Mouse (Mus musculus): ENCODE results near the gene Rfx3. TPM values are rescaled to one million over a fixed set of nuclear protein-coding genes. Genes with fewer than 3 reads are reported as not detected.
A peak's percentile ranks its signal among the peaks of the same experiment; 100 is the strongest.

Rfx3 gene
- polyA plus RNA-seq, 1 experiment from 2014 or later = 12.6 TPM

GRCm38 (mm10) chr19:28004190-28004589 is 6.8 kb downstream of the Rfx3 start:
- Histone ChIP-seq H3K4me3 (ENCODE audit: low read length) (no peak overlapping the region), H3K27me3 (ENCODE audit: control insufficient read depth, insufficient read depth, low read depth, low read length) (no peaks in the 10 kb centered on the region), H3K36me3 (ENCODE audit: control insufficient read depth, insufficient read depth, low read length) (no peaks in the 10 kb centered on the region), H3K27ac (ENCODE audit: low read length) (peak overlapping the region; percentile 71), H3K9ac (ENCODE audit: low read length) (no peak overlapping the region), H3K4me2 (ENCODE audit: low read depth, low read length) (0 out of 2 replicates have a peak overlapping the region, but pooled peaks have one; percentile 11), H3K9me3 (ENCODE audit: control insufficient read depth, low read length) (no peaks in the 10 kb centered on the region), H3K4me1 (replicated peaks; ENCODE audit: control insufficient read depth, insufficient read depth, low read length) (peaks cover 6% of the 10 kb centered on the region)
- 38% methylated on average over 1 of the region's 1 CpGs for WGBS
- peak; percentile 38; the same call in 1 of the 2 replicates for ATAC-seq (ENCODE audit: low read depth)

- no peaks in the 10 kb centered on the region for H3K27me3 ChIP-seq (ENCODE audit: control insufficient read depth, insufficient read depth, low read depth, low read length)
These were observed 7.5 kb downstream of the Rfx3 start for GRCm38 (mm10) chr19:28003474-28003873.

GRCm38 (mm10) chr19:28002708-28003107 is 8.3 kb downstream of the Rfx3 start:
- Histone ChIP-seq H3K36me3 (ENCODE audit: control insufficient read depth, insufficient read depth, low read length) (no peaks in the 10 kb centered on the region), H3K4me1 (replicated peaks; ENCODE audit: control insufficient read depth, insufficient read depth, low read length) (peaks cover 6% of the 10 kb centered on the region), H3K9me3 (ENCODE audit: control insufficient read depth, low read length) (no peaks in the 10 kb centered on the region), H3K4me2 (ENCODE audit: low read depth, low read length) (no peak overlapping the region), H3K27me3 (ENCODE audit: control insufficient read depth, insufficient read depth, low read depth, low read length) (no peaks in the 10 kb centered on the region), H3K4me3 (ENCODE audit: low read length) (no peak overlapping the region), H3K9ac (ENCODE audit: low read length) (no peak overlapping the region), H3K27ac (ENCODE audit: low read length) (no peak overlapping the region)
- whole genome bisulfite sequencing = 58% methylated on average over 3 of the region's 3 CpGs
- no peak for ATAC-seq (ENCODE audit: low read depth)

More at GRCm38 (mm10) chr19:28003474-28003873, 7.5 kb downstream of the Rfx3 start:
- peak; percentile 41; the same call in 1 of the 2 replicates for ATAC-seq (ENCODE audit: low read depth)
- H3K9ac ChIP-seq (ENCODE audit: low read length) = no peak overlapping the region
- peaks cover 6% of the 10 kb centered on the region for H3K4me1 ChIP-seq (replicated peaks; ENCODE audit: control insufficient read depth, insufficient read depth, low read length)
- H3K36me3 ChIP-seq (ENCODE audit: control insufficient read depth, insufficient read depth, low read length) = no peaks in the 10 kb centered on the region
- H3K9me3 ChIP-seq (ENCODE audit: control insufficient read depth, low read length) = no peaks in the 10 kb centered on the region
- no peak overlapping the region for H3K4me2 ChIP-seq (ENCODE audit: low read depth, low read length)
- H3K4me3 ChIP-seq (ENCODE audit: low read length) = no peak overlapping the region
- WGBS = 38% methylated on average over 1 of the region's 1 CpGs
- H3K27ac ChIP-seq (ENCODE audit: low read length) = peak overlapping the region; percentile 71

GRCm38 (mm10) chr19:27992800-27993199 is 18.2 kb downstream of the Rfx3 start:
- no peak overlapping the region for H3K9ac ChIP-seq (ENCODE audit: low read length)
- H3K4me3 ChIP-seq (ENCODE audit: low read length) = no peak overlapping the region
- no peak overlapping the region for H3K4me2 ChIP-seq (ENCODE audit: low read depth, low read length)
- no peaks in the 10 kb centered on the region for H3K4me1 ChIP-seq (replicated peaks; ENCODE audit: control insufficient read depth, insufficient read depth, low read length)
- 79% methylated on average over 7 of the region's 7 CpGs for WGBS
- H3K27ac ChIP-seq (ENCODE audit: low read length) = no peak overlapping the region
- H3K27me3 ChIP-seq (ENCODE audit: control insufficient read depth, insufficient read depth, low read depth, low read length) = no peaks in the 10 kb centered on the region
- ATAC-seq (ENCODE audit: low read depth) = no peak
- H3K9me3 ChIP-seq (ENCODE audit: control insufficient read depth, low read length) = no peaks in the 10 kb centered on the region
- H3K36me3 ChIP-seq (ENCODE audit: control insufficient read depth, insufficient read depth, low read length) = no peaks in the 10 kb centered on the region

DNA sequence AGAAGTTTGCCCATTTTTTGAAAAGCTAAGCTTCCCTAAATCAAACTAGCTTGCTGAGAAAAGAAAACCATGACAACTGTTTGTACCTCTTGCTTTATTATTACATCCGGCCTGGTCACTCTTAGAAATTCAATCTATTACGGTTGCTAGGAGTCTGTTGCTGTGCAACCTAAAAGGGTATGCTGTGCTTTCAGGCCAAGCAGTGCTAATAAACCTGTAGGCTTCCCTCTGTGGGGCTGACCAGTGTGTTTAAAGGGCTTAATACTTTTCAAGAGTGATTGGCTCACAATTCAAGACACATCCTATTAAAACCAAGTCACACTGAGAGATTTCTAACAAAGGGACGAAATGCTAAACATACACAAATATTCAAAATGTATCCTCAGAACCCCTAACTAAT is 22.2 kb downstream of the Rfx3 start:
- H3K9me3 ChIP-seq (ENCODE audit: control insufficient read depth, low read length) = no peaks in the 10 kb centered on the region
- no peak for ATAC-seq (ENCODE audit: low read depth)
- H3K36me3 ChIP-seq (ENCODE audit: control insufficient read depth, insufficient read depth, low read length) = no peaks in the 10 kb centered on the region
- 59% methylated on average over 3 of the region's 3 CpGs for WGBS
- H3K4me2 ChIP-seq (ENCODE audit: low read depth, low read length) = no peak overlapping the region
- no peak overlapping the region for H3K27ac ChIP-seq (ENCODE audit: low read length)
- no peaks in the 10 kb centered on the region for H3K4me1 ChIP-seq (replicated peaks; ENCODE audit: control insufficient read depth, insufficient read depth, low read length)
- no peaks in the 10 kb centered on the region for H3K27me3 ChIP-seq (ENCODE audit: control insufficient read depth, insufficient read depth, low read depth, low read length)
- no peak overlapping the region for H3K9ac ChIP-seq (ENCODE audit: low read length)
- no peak overlapping the region for H3K4me3 ChIP-seq (ENCODE audit: low read length)

DNA sequence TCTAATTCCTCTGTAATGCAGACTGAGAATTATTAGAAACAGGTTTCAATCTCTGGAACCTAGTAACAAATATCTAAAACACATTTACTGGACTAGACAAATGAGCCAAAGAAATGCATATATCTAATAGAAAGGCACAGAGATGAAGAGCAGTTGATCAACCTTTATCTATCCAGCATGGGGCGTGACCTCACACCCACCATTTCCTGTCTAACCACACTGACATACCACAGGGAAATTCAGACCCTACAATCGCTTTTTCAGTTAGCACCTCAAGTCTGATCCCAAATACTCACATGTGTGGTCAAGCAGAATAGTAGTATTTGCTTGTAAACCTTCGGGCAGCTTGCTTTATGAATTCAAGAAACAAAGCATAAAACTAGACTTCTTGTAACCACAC is 43.4 kb downstream of the Rfx3 start:
- H3K9ac ChIP-seq (ENCODE audit: low read length) = no peak overlapping the region
- H3K4me2 ChIP-seq (ENCODE audit: low read depth, low read length) = no peak overlapping the region
- 0 out of 2 replicates have a peak, but pooled peaks cover 4% of the 10 kb centered on the region for H3K36me3 ChIP-seq (ENCODE audit: control insufficient read depth, insufficient read depth, low read length)
- no peaks in the 10 kb centered on the region for H3K4me1 ChIP-seq (replicated peaks; ENCODE audit: control insufficient read depth, insufficient read depth, low read length)
- no peak overlapping the region for H3K27ac ChIP-seq (ENCODE audit: low read length)
- no peaks in the 10 kb centered on the region for H3K9me3 ChIP-seq (ENCODE audit: control insufficient read depth, low read length)
- no peak for ATAC-seq (ENCODE audit: low read depth)
- H3K4me3 ChIP-seq (ENCODE audit: low read length) = no peak overlapping the region
- no peaks in the 10 kb centered on the region for H3K27me3 ChIP-seq (ENCODE audit: control insufficient read depth, insufficient read depth, low read depth, low read length)
- WGBS = 86% methylated on average over 3 of the region's 3 CpGs

- H3K4me1 ChIP-seq (replicated peaks; ENCODE audit: control insufficient read depth, insufficient read depth, low read length) = no peaks in the 10 kb centered on the region
- no peak overlapping the region for H3K9ac ChIP-seq (ENCODE audit: low read length)
- H3K4me2 ChIP-seq (ENCODE audit: low read depth, low read length) = no peak overlapping the region
- H3K27me3 ChIP-seq (ENCODE audit: control insufficient read depth, insufficient read depth, low read depth, low read length) = no peaks in the 10 kb centered on the region
- H3K27ac ChIP-seq (ENCODE audit: low read length) = no peak overlapping the region
- no peaks in the 10 kb centered on the region for H3K9me3 ChIP-seq (ENCODE audit: control insufficient read depth, low read length)
- 0 out of 2 replicates have a peak, but pooled peaks cover 4% of the 10 kb centered on the region for H3K36me3 ChIP-seq (ENCODE audit: control insufficient read depth, insufficient read depth, low read length)
- no peak overlapping the region for H3K4me3 ChIP-seq (ENCODE audit: low read length)
- no peak for ATAC-seq (ENCODE audit: low read depth)
- WGBS = 98% methylated on average over 3 of the region's 3 CpGs
These were observed 49.7 kb downstream of the Rfx3 start for GRCm38 (mm10) chr19:27961271-27961670.

GRCm38 (mm10) chr19:27935453-27935852 is 75.5 kb downstream of the Rfx3 start:
- ATAC-seq (ENCODE audit: low read depth) = no peak
- no peak overlapping the region for H3K4me3 ChIP-seq (ENCODE audit: low read length)
- no peak overlapping the region for H3K9ac ChIP-seq (ENCODE audit: low read length)
- H3K4me1 ChIP-seq (replicated peaks; ENCODE audit: control insufficient read depth, insufficient read depth, low read length) = no peaks in the 10 kb centered on the region
- no peak overlapping the region for H3K4me2 ChIP-seq (ENCODE audit: low read depth, low read length)
- H3K9me3 ChIP-seq (ENCODE audit: control insufficient read depth, low read length) = no peaks in the 10 kb centered on the region
- H3K27ac ChIP-seq (ENCODE audit: low read length) = no peak overlapping the region
- 57% methylated on average over 3 of the region's 3 CpGs for WGBS
- H3K36me3 ChIP-seq (ENCODE audit: control insufficient read depth, insufficient read depth, low read length) = no peaks in the 10 kb centered on the region
- H3K27me3 ChIP-seq (ENCODE audit: control insufficient read depth, insufficient read depth, low read depth, low read length) = no peaks in the 10 kb centered on the region

DNA sequence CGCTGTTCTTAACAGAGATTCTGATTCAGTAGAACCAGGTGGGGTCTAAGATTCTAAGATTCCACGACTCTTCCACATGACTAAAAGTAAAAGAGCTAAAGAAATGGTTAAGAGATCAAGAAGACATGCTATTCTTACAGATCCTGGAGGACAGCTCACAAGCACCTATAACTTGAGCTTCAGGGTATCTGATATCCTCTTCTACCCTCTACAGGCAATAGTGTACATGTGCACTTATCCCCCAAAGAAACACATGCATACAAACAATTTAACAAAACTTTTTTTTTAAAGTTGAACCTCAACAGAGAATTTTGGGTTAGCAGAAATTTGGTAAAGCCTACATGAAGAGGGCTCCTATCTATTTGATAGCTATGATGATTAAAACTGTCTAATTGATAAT is 79.8 kb downstream of the Rfx3 start:
- Histone ChIP-seq H3K9ac (ENCODE audit: low read length) (no peak overlapping the region), H3K27ac (ENCODE audit: low read length) (no peak overlapping the region), H3K4me3 (ENCODE audit: low read length) (no peak overlapping the region), H3K4me1 (replicated peaks; ENCODE audit: control insufficient read depth, insufficient read depth, low read length) (no peaks in the 10 kb centered on the region), H3K4me2 (ENCODE audit: low read depth, low read length) (no peak overlapping the region), H3K27me3 (ENCODE audit: control insufficient read depth, insufficient read depth, low read depth, low read length) (no peaks in the 10 kb centered on the region), H3K9me3 (ENCODE audit: control insufficient read depth, low read length) (no peaks in the 10 kb centered on the region), H3K36me3 (ENCODE audit: control insufficient read depth, insufficient read depth, low read length) (no peaks in the 10 kb centered on the region)
- ATAC-seq (ENCODE audit: low read depth) = no peak
- 92% methylated on average over 2 of the region's 2 CpGs for WGBS

DNA sequence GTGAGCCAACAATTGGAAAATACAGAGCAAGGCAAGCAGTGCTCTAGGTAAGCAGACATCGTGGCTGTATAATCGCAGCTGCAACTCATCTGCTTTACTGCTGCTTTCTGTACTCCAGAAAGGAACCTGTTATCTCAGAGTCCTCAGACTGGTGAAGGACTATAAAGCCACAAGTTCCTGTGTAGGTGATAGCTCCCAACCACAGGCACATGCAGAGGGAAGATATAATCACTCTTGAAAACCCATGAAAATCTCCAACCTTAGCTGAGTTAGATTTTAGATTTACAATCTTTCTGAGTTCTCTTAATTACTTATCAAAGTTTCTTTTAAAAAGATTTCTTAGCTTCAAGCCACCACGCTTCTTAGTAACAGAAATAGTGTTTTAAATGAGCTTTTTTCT is 84.6 kb downstream of the Rfx3 start:
- H3K36me3 ChIP-seq (ENCODE audit: control insufficient read depth, insufficient read depth, low read length) = no peaks in the 10 kb centered on the region
- H3K27me3 ChIP-seq (ENCODE audit: control insufficient read depth, insufficient read depth, low read depth, low read length) = no peaks in the 10 kb centered on the region
- H3K4me1 ChIP-seq (replicated peaks; ENCODE audit: control insufficient read depth, insufficient read depth, low read length) = no peaks in the 10 kb centered on the region
- no peak for ATAC-seq (ENCODE audit: low read depth)
- no peak overlapping the region for H3K4me3 ChIP-seq (ENCODE audit: low read length)
- H3K9ac ChIP-seq (ENCODE audit: low read length) = no peak overlapping the region
- H3K27ac ChIP-seq (ENCODE audit: low read length) = no peak overlapping the region
- no peaks in the 10 kb centered on the region for H3K9me3 ChIP-seq (ENCODE audit: control insufficient read depth, low read length)
- H3K4me2 ChIP-seq (ENCODE audit: low read depth, low read length) = no peak overlapping the region
- 77% methylated on average over 3 of the region's 3 CpGs for WGBS
